In the genomic region with DNA sequence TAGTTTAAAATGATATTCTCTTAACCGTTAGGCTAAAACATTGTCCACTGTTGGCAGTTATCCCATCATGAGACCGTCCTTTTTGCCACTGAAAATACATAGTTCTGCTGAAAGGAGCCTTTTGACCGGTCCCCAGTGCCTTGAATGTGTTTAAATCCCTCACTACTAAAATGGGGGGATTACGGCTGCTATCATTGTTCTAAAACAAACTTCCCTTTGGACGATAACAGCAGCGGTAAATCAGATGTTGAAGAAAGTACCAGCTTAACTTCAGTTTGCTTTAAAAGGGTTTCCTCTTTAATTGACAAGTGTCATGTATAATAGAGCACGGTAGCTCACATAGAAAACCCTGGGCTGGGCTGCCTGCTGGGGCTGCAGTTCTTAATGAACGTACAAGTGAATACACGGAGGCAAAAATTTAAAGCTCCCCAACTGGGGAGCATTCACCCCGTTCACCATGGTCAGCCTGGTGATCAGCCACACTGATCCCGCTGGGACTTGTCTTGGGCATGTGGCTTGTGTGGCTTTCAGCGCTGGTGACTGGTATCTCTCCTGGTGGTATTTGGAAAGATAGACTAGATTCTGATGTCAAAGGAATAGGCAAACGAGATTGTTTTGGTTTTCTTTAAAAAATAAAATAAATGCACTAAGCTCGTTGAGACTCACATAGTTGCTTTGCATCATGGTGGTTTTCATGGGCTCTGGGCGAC, we compare ENCODE assay signal across 11 mouse cellular contexts.
DNase-seq lines count a peak whose midpoint lies in the region; ATAC-seq and TF ChIP-seq lines count a peak whose summit lies in the region.
"Had no signal": no experiment of that assay in that cellular context is flagged by ENCODE, and none has a peak within 500 bp of the region (broad histone marks: within the 10 kb centered on the region; RNA-seq: fewer than 3 reads in every experiment).

No protein-coding gene starts in this region.

- H3K4me2 ChIP-seq in kidney, embryonic 14.5 days (replicated peaks; ENCODE audit: low read depth, low read length), result no peak overlapping the region
- no peak overlapping the region for H3K4me2 ChIP-seq in intestine, embryonic 16.5 days (ENCODE audit: low read depth, low read length)
- H3K4me2 ChIP-seq: hindbrain, embryonic 14.5 days had no signal

- H3K9me3 ChIP-seq in kidney, embryonic 14.5 days (ENCODE audit: control insufficient read depth, low read length), result no peaks in the 10 kb centered on the region
- H3K9me3 ChIP-seq in embryonic facial prominence, embryonic 10.5 days, result no peaks in the 10 kb centered on the region
- H3K9me3 ChIP-seq in intestine, embryonic 16.5 days (ENCODE audit: control insufficient read depth, low read length), result no peaks in the 10 kb centered on the region

- peaks cover 5% of the 10 kb centered on the region; the same call in 1 of the 2 replicates for H3K27me3 ChIP-seq in kidney, embryonic 14.5 days (ENCODE audit: control insufficient read depth, insufficient read depth, low read length)
- H3K27me3 ChIP-seq in embryonic facial prominence, embryonic 10.5 days (replicated peaks; ENCODE audit: low read depth, poor library complexity, severe bottlenecking), result peaks cover 7% of the 10 kb centered on the region; the same call in 1 of the 2 replicates
- H3K27me3 ChIP-seq in intestine, embryonic 16.5 days (replicated peaks; ENCODE audit: control insufficient read depth, insufficient read depth, low read length), result no peaks in the 10 kb centered on the region

- H3K27ac ChIP-seq in kidney, embryonic 14.5 days (ENCODE audit: low read depth, low read length), result peak overlapping the region; percentile 5; the same call in 1 of the 2 replicates
- no peak overlapping the region for H3K27ac ChIP-seq in bone marrow macrophage, adult 2 months (ENCODE audit: insufficient read depth, low read depth, low read length)
- peak overlapping the region; percentile 70; the same call in 1 of the 2 replicates for H3K27ac ChIP-seq in embryonic facial prominence, embryonic 10.5 days (replicated peaks)
- H3K27ac ChIP-seq in intestine, embryonic 16.5 days (ENCODE audit: low read length), result peak overlapping the region; percentile 53
- H3K27ac ChIP-seq: hindbrain, embryonic 14.5 days had no signal

- WGBS in kidney, embryonic 14.5 days, result 82% methylated on average over 15 of the region's 15 CpGs
- 52% methylated on average over 15 of the region's 15 CpGs for WGBS in embryonic facial prominence, embryonic 10.5 days
- 60% methylated on average over 15 of the region's 15 CpGs for WGBS in intestine, embryonic 16.5 days

- no peak overlapping the region for H3K9ac ChIP-seq in kidney, embryonic 14.5 days (ENCODE audit: low read depth, low read length)
- H3K9ac ChIP-seq in intestine, embryonic 16.5 days (ENCODE audit: low read depth, low read length), result no peak overlapping the region
- H3K9ac ChIP-seq: hindbrain, embryonic 14.5 days had no signal

- TF ChIP-seq POLR2A in bone marrow macrophage, adult 2 months (IDR thresholded peaks at IDR 0.05; ENCODE audit: borderline replicate concordance, low read depth, low read length), result no peak

- no peak for ATAC-seq in kidney, embryonic 14.5 days (ENCODE audit: low FRiP score, low TSS enrichment)
- ATAC-seq in intestine, embryonic 16.5 days, result no peak
- ATAC-seq: activated CD4-positive, CD25-positive, alpha-beta regulatory T cell, adult 4 months had no signal

- peaks cover 10% of the 10 kb centered on the region for H3K4me1 ChIP-seq in kidney, embryonic 14.5 days (ENCODE audit: control insufficient read depth, insufficient read depth, low read length)
- peaks cover 45% of the 10 kb centered on the region for H3K4me1 ChIP-seq in bone marrow macrophage, adult 2 months (ENCODE audit: control insufficient read depth, insufficient read depth, low read length)
- peaks cover 64% of the 10 kb centered on the region for H3K4me1 ChIP-seq in embryonic facial prominence, embryonic 10.5 days
- H3K4me1 ChIP-seq in intestine, embryonic 16.5 days (ENCODE audit: control insufficient read depth, insufficient read depth, low read length), result peaks cover 15% of the 10 kb centered on the region

- no peak for DNase-seq in kidney, postnatal 36 days
- no peak for DNase-seq in embryonic facial prominence, embryonic 10.5 days (ENCODE audit: low spot score)
- no peak for DNase-seq in cerebellum, postnatal 36 days
- no peak for DNase-seq in cerebellum, postnatal 4 days (ENCODE audit: low spot score in 2 of 2)
- DNase-seq: cerebellum, adult 11-12 months; spleen, adult 18-20 months had no signal

- no peak for TF ChIP-seq CTCF in bone marrow macrophage, adult 2 months (IDR thresholded peaks at IDR 0.05; ENCODE audit: low read depth, low read length)

- no peak overlapping the region for H3K4me3 ChIP-seq in kidney, embryonic 14.5 days (ENCODE audit: low read length)
- H3K4me3 ChIP-seq in bone marrow macrophage, adult 2 months (ENCODE audit: insufficient read depth, low read length), result peak overlapping the region; percentile 46; the same call in 1 of the 2 replicates
- H3K4me3 ChIP-seq in embryonic facial prominence, embryonic 10.5 days, result no peak overlapping the region
- H3K4me3 ChIP-seq in intestine, embryonic 16.5 days (ENCODE audit: low read length), result no peak overlapping the region

- no peaks in the 10 kb centered on the region for H3K36me3 ChIP-seq in kidney, embryonic 14.5 days (ENCODE audit: control insufficient read depth, insufficient read depth, low read length)
- no peaks in the 10 kb centered on the region for H3K36me3 ChIP-seq in embryonic facial prominence, embryonic 10.5 days (replicated peaks)
- H3K36me3 ChIP-seq in intestine, embryonic 16.5 days (ENCODE audit: control insufficient read depth, insufficient read depth, low read length), result no peaks in the 10 kb centered on the region
